Mouse (Mus musculus) heart, adult 8-10 months (tissue): Measurements from ENCODE around the gene Selenot. TPM values are rescaled to one million over a fixed set of nuclear protein-coding genes. Genes with fewer than 3 reads are reported as not detected.
"Not testable (repeated sequence)": the region's sequence is repeated elsewhere in the genome, so short reads cannot be mapped to it uniquely, and the experiment has no call there.

Experiments
- DNase-seq: peaks from one replicate; pipeline ENCODE4 v3.0.0; 2022; ENCODE audit warnings: low spot score
- total RNA-seq, 4 experiments: library from RNA; stranded (reverse); gene quantifications; 2 replicates each; pipeline ENCODE4 v1.2.4; 2022

Selenot gene
- 100 to 1,000 TPM; 116 to 126 (median 120) TPM for total RNA-seq

- peak; percentile 95 for DNase-seq
Observed at GRCm38 (mm10) chr3:58576137-58577066, at the start of gene Selenot. TSS of gene Selenot (plus strand) at chr3:58576636.

GRCm38 (mm10) chr3:58536573-58536972, 39.9 kb upstream of the Selenot start:
- DNase-seq, result no peak

- DNase-seq, result no peak
Observed at GRCm38 (mm10) chr3:58552001-58552811, 24.2 kb upstream of the Selenot start.

- DNase-seq, result no peak
Observed at GRCm38 (mm10) chr3:58556649-58557048, 19.8 kb upstream of the Selenot start.

GRCm38 (mm10) chr3:58559887-58560286, 16.5 kb upstream of the Selenot start:
- no peak for DNase-seq

- DNase-seq, result no peak
Observed at GRCm38 (mm10) chr3:58561437-58561836, 15.0 kb upstream of the Selenot start.

GRCm38 (mm10) chr3:58570821-58571220, 5.6 kb upstream of the Selenot start:
- no peak for DNase-seq

GRCm38 (mm10) chr3:58577067-58577503, 649 bp downstream of the Selenot start:
- DNase-seq, result no peak

- no peak for DNase-seq
Observed at GRCm38 (mm10) chr3:58577506-58578050, 1.1 kb downstream of the Selenot start.

- DNase-seq, result no peak
Observed at GRCm38 (mm10) chr3:58581530-58581929, 5.1 kb downstream of the Selenot start.

- no peak for DNase-seq
Observed at GRCm38 (mm10) chr3:58582297-58582696, 5.9 kb downstream of the Selenot start.

- DNase-seq, result no peak
Observed at GRCm38 (mm10) chr3:58582788-58583426, 6.5 kb downstream of the Selenot start.

- DNase-seq, result not testable (repeated sequence)
Observed at GRCm38 (mm10) chr3:58590544-58590943, 14.1 kb downstream of the Selenot start.

- DNase-seq, result not testable (repeated sequence)
Observed at GRCm38 (mm10) chr3:58592666-58593065, 16.2 kb downstream of the Selenot start.

GRCm38 (mm10) chr3:58593623-58594022, 17.2 kb downstream of the Selenot start:
- DNase-seq, result no peak

GRCm38 (mm10) chr3:58608506-58608905, 32.1 kb downstream of the Selenot start:
- DNase-seq, result no peak

GRCm38 (mm10) chr3:58609985-58610384, 33.5 kb downstream of the Selenot start:
- DNase-seq, result no peak

- no peak for DNase-seq
Observed at GRCm38 (mm10) chr3:58621066-58621465, 44.6 kb downstream of the Selenot start.

GRCm38 (mm10) chr3:58622665-58623394, 46.4 kb downstream of the Selenot start:
- DNase-seq, result no peak

GRCm38 (mm10) chr3:58624981-58625380, 48.5 kb downstream of the Selenot start:
- no peak for DNase-seq

GRCm38 (mm10) chr3:58631693-58632092, 55.3 kb downstream of the Selenot start:
- no peak for DNase-seq
